16 mouse cellular contexts compared by ENCODE assay signal in genomic region chr11:71889161-71889560, GRCm38 (mm10).
"Had no signal": no experiment of that assay in that cellular context is flagged by ENCODE, and none has a peak within 500 bp of the region (broad histone marks: within the 10 kb centered on the region; RNA-seq: fewer than 3 reads in every experiment).

No protein-coding gene starts in this region.

- H3K4me1 ChIP-seq: stomach, embryonic 15.5 days had no signal

- DNase-seq: retina, postnatal 1 day; right cerebral cortex, adult 18-20 months; right cerebral cortex, postnatal 14 days; right cerebral cortex, postnatal 25 days; right cerebral cortex, postnatal 4 days; spleen, adult 18-20 months; thymus, adult 18-20 months; thymus, adult 2 months; thymus, postnatal 14 days; thymus, postnatal 25 days; thymus, postnatal 36 days; thymus, postnatal 4 days had no signal

- H3K27me3 ChIP-seq: neural tube, embryonic 13.5 days; neural tube, embryonic 15.5 days; stomach, embryonic 15.5 days had no signal

- H3K4me3 ChIP-seq: neural tube, embryonic 13.5 days; neural tube, embryonic 15.5 days; stomach, embryonic 15.5 days had no signal

- H3K27ac ChIP-seq: neural tube, embryonic 13.5 days; neural tube, embryonic 15.5 days; stomach, embryonic 15.5 days; stomach, postnatal 0 days had no signal
